Mouse (Mus musculus) kidney, postnatal 10 days (tissue): ENCODE results near the gene Myh13.

Experiments
- DNase-seq: peaks from one replicate; pipeline ENCODE4 v3.0.0; 2021; ENCODE audit warnings: mixed read lengths

Gene Myh13

DNA sequence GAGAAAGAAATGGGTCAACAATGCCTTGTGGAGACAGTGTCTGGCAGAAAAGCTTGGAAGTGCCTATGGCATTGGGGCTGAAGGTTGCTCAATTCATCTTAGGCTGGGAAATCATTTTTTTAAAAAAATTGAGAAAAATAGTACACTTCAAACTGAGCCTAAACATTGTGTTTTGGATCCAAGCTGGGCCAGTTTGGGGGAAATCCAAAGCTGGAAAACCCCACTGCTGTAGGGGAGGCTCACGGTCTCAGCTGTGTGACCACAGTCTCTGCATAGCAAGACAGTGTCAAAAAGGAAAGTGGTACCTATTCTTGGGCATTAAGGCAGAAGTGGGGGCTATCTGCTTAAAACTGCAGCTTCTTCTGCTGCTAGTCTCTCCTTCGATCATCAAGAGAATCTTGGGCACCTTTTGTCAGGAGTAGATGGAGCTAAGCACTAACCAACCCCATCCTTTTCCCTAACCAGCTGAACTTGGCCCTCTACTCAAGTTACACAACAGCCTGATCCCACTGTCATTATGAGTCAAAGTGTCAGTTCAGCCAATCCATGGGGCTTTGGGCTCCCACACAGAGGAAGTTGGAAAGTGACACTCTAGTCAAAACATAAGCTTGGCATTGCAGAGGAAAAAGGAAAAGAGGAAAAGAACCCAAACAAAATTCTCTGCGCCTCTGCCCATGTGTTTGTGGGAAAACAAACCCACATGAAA lies 69.4 kb downstream of the Myh13 start:
- DNase-seq, result no peak

DNA sequence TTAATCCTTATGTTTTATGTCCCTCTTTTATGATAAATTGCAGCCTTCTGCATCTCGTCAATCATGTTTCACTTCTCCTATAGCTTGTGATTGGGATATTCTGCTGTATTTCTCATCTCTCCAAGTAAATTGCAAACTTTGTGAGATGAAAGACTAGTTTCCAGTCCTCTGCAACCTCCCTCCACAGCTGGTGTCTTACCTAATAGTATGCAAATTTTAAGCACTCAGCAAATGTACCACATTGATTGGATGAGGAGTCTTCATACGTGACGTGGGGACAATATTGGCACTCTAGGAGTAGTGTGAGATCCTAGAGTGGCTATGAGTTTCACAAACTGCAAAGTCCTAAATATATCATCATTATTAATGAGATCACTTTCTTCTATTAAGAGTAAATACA lies 70.9 kb downstream of the Myh13 start:
- no peak for DNase-seq

DNA sequence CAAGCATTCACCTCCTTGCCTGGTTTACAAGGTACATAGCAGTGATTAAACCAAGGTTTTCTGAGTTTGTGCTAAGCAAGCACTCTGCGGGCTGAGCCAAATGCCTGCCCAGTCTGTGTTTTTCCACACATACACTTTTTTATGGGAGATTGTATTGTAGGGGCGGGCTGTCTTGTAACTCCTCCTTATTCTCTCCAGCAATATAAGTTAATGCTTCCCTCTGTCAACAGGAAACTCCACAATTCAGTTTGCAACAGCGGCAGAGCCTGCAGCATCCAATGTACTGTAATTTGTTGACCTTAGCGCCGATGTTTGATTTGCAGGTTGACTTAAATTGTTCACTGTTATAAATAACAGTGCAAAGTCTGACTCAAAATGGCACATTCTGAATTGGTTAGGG lies 79.5 kb downstream of the Myh13 start:
- DNase-seq, result no peak

DNA sequence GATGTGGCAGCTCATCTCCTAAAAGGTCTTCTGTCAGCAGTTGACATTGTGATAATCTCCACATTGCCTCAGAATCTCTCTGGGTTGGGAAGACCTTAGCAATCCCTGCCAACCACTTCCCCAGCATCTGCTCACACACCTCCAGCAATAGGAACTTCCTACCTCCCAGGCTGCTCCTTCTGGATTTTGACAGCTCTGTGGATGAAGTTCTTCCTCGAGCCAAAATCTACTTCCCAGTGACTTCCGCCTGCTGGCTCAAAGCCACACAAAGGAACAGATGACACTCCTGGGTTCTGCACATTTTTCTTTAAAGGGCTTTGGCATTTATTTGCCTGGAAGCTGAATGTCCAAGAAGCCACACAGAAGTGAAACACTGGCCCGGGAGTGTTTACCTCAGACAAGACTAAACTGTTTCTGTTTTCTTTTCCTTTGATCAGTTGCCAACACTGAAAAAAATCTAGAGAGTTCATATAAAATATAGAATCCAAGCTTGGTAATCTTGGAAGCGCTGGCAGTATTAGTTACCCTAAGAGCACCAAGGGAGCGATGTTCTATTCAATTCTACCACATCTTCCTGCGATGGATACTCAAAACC lies 93.0 kb downstream of the Myh13 start:
- peak; percentile 34 for DNase-seq
